Mouse (Mus musculus) embryonic facial prominence, embryonic 13.5 days (tissue): ENCODE measurements around the gene Olfr1065. TPM values are rescaled to one million over a fixed set of nuclear protein-coding genes. Genes with fewer than 3 reads are reported as not detected.
"Not testable (repeated sequence)": the region's sequence is repeated elsewhere in the genome, so short reads cannot be mapped to it uniquely, and the experiment has no call there.

Experiments used
- ATAC-seq: fragments of 200-750 bp; cut with Nextera tagmentation; 2 replicates; pipeline ENCODE4 v1.8.0; 2017; ENCODE audit warnings: low read depth; ENCODE audit not compliant: insufficient number of reproducible peaks, insufficient read depth, low FRiP score, low TSS enrichment
- H3K27ac ChIP-seq: fragments of 300-500 bp; sonication (generic); 2 replicates; pipeline ENCODE4 v1.5.1; 2015; ENCODE audit warnings: moderate library complexity, mild to moderate bottlenecking, inconsistent platforms
- H3K27me3 ChIP-seq: fragments of 300-500 bp; sonication (generic); 2 replicates; pipeline ENCODE4 v1.6.1; 2015; ENCODE audit warnings: mild to moderate bottlenecking, inconsistent platforms
- H3K36me3 ChIP-seq: fragments of 300-500 bp; sonication (generic); 2 replicates; pipeline ENCODE4 v1.6.1; 2015; ENCODE audit warnings: mild to moderate bottlenecking, inconsistent platforms
- H3K4me1 ChIP-seq: fragments of 300-500 bp; sonication (generic); 2 replicates; pipeline ENCODE4 v1.6.1; 2015; ENCODE audit warnings: inconsistent platforms
- H3K4me2 ChIP-seq: fragments of 300-500 bp; sonication (generic); 2 replicates; pipeline ENCODE4 v1.6.1; 2015; ENCODE audit warnings: moderate library complexity, mild to moderate bottlenecking, inconsistent platforms
- H3K4me3 ChIP-seq: fragments of 300-500 bp; sonication (generic); 2 replicates; pipeline ENCODE4 v1.5.1; 2015; ENCODE audit warnings: mild to moderate bottlenecking, inconsistent platforms
- H3K9ac ChIP-seq: fragments of 300-500 bp; sonication (generic); 2 replicates; pipeline ENCODE4 v1.6.1; 2015; ENCODE audit warnings: mild to moderate bottlenecking, inconsistent platforms
- H3K9me3 ChIP-seq: fragments of 300-500 bp; sonication (generic); 2 replicates; pipeline ENCODE4 v1.6.1; 2016; ENCODE audit warnings: inconsistent platforms
- WGBS: fragments of 180-500 bp; shearing (Covaris S2); methylation state at CpG from one replicate; pipeline ENCODE4 v1.1.7; 2015; ENCODE audit warnings: mixed read lengths; 5-methylcytosine and 5-hydroxymethylcytosine counted together
- polyA plus RNA-seq: library from polyadenylated mRNA; unstranded; fragments of >200 nt; fragmentation: Nextera tagmentation; extraction: Ambion mirVana; gene quantifications from 2 replicates; pipeline ENCODE4 v1.2.1, GENCODE M21; 2015

Olfr1065 gene
- polyA plus RNA-seq: not detected in 2 replicates

- WGBS: 82% methylated on average over 1 of the region's 1 CpGs
- H3K9me3 ChIP-seq, ATAC-seq, H3K9ac ChIP-seq, H3K4me1 ChIP-seq, H3K4me3 ChIP-seq, H3K27ac ChIP-seq, H3K4me2 ChIP-seq, H3K27me3 ChIP-seq, H3K36me3 ChIP-seq: not testable (repeated sequence)
Measured at GRCm38 (mm10) chr2:86450491-86450890, at the start of gene Olfr1065. TSS of gene Olfr1065 (minus strand) at chr2:86450591.

GRCm38 (mm10) chr2:86487286-86487685 is 36.9 kb upstream of the Olfr1065 start, which contains the start of gene Olfr228:
TSS of gene Olfr228 (minus strand) at chr2:86487386.
- H3K36me3 ChIP-seq: no peaks in the 10 kb centered on the region
- H3K27me3 ChIP-seq: no peaks in the 10 kb centered on the region
- H3K4me3 ChIP-seq: no peak within 1 kb of the TSS
- no peaks in the 10 kb centered on the region for H3K9me3 ChIP-seq
- no peak within 1 kb of the TSS for H3K9ac ChIP-seq
- no peak for ATAC-seq
- WGBS: 16% methylated on average over 1 of the region's 1 CpGs
- no peak within 1 kb of the TSS for H3K4me2 ChIP-seq
- no peaks in the 10 kb centered on the region for H3K4me1 ChIP-seq
- no peak within 1 kb of the TSS for H3K27ac ChIP-seq

GRCm38 (mm10) chr2:86464442-86465109 is 14.2 kb upstream of the Olfr1065 start:
- WGBS: 32% methylated on average over 10 of the region's 10 CpGs
- H3K4me3 ChIP-seq: no peak overlapping the region
- peak overlapping the region; percentile 37 for H3K4me2 ChIP-seq
- no peaks in the 10 kb centered on the region for H3K36me3 ChIP-seq
- H3K27me3 ChIP-seq: no peaks in the 10 kb centered on the region
- no peak overlapping the region for H3K9ac ChIP-seq
- ATAC-seq: no peak
- H3K4me1 ChIP-seq: no peaks in the 10 kb centered on the region
- H3K27ac ChIP-seq: no peak overlapping the region
- no peaks in the 10 kb centered on the region for H3K9me3 ChIP-seq

GRCm38 (mm10) chr2:86460434-86460833 is 10.0 kb upstream of the Olfr1065 start:
- Histone ChIP-seq H3K4me2 (no peak overlapping the region), H3K36me3 (no peaks in the 10 kb centered on the region), H3K9ac (no peak overlapping the region), H3K4me3 (no peak overlapping the region), H3K27ac (no peak overlapping the region), H3K4me1 (no peaks in the 10 kb centered on the region), H3K27me3 (no peaks in the 10 kb centered on the region), H3K9me3 (no peaks in the 10 kb centered on the region)
- WGBS: 74% methylated on average over 1 of the region's 1 CpGs
- ATAC-seq: no peak

- H3K9me3 ChIP-seq: no peaks in the 10 kb centered on the region
- H3K4me1 ChIP-seq: no peaks in the 10 kb centered on the region
- H3K27me3 ChIP-seq: no peaks in the 10 kb centered on the region
- WGBS: 80% methylated on average over 1 of the region's 1 CpGs
- H3K27ac ChIP-seq: no peak within 1 kb of the TSS
- H3K4me2 ChIP-seq: no peak within 1 kb of the TSS
- no peak within 1 kb of the TSS for H3K4me3 ChIP-seq
- H3K36me3 ChIP-seq: no peaks in the 10 kb centered on the region
- no peak within 1 kb of the TSS for H3K9ac ChIP-seq
- no peak for ATAC-seq
Measured at GRCm38 (mm10) chr2:86456169-86456568, 5.8 kb upstream of the Olfr1065 start, which contains the start of gene Olfr1066. TSS of gene Olfr1066 (minus strand) at chr2:86456269.

GRCm38 (mm10) chr2:86442101-86442500 is 8.3 kb downstream of the Olfr1065 start:
- not testable (repeated sequence) for H3K9ac ChIP-seq, H3K36me3 ChIP-seq, H3K9me3 ChIP-seq, H3K4me3 ChIP-seq, H3K27ac ChIP-seq, ATAC-seq, H3K4me1 ChIP-seq, H3K27me3 ChIP-seq, H3K4me2 ChIP-seq
- WGBS: 67% methylated on average over 1 of the region's 1 CpGs

- not testable (repeated sequence) for H3K36me3 ChIP-seq, H3K27ac ChIP-seq, ATAC-seq, H3K9me3 ChIP-seq, H3K27me3 ChIP-seq, H3K4me2 ChIP-seq, H3K9ac ChIP-seq, H3K4me3 ChIP-seq, H3K4me1 ChIP-seq
- 76% methylated on average over 8 of the region's 8 CpGs for WGBS
Measured at GRCm38 (mm10) chr2:86428511-86428910, 21.9 kb downstream of the Olfr1065 start.

GRCm38 (mm10) chr2:86426649-86427048 is 23.7 kb downstream of the Olfr1065 start, which contains the start of gene Olfr1062:
TSS of gene Olfr1062 (minus strand) at chr2:86426749.
- not testable (repeated sequence) for H3K4me3 ChIP-seq, H3K9ac ChIP-seq, H3K4me1 ChIP-seq, H3K27me3 ChIP-seq, ATAC-seq, H3K4me2 ChIP-seq, H3K9me3 ChIP-seq, H3K27ac ChIP-seq, H3K36me3 ChIP-seq

- Histone ChIP-seq H3K4me1 (no peaks in the 10 kb centered on the region), H3K4me2 (no peak within 1 kb of the TSS), H3K9ac (no peak within 1 kb of the TSS), H3K36me3 (no peaks in the 10 kb centered on the region), H3K9me3 (no peaks in the 10 kb centered on the region), H3K4me3 (no peak within 1 kb of the TSS), H3K27me3 (no peaks in the 10 kb centered on the region), H3K27ac (no peak within 1 kb of the TSS)
- no peak for ATAC-seq
- WGBS: 77% methylated on average over 1 of the region's 1 CpGs
Measured at GRCm38 (mm10) chr2:86413950-86414349, 36.4 kb downstream of the Olfr1065 start, which contains the start of gene Olfr1061. TSS of gene Olfr1061 (minus strand) at chr2:86414050.

- H3K9ac ChIP-seq: no peak overlapping the region
- no peaks in the 10 kb centered on the region for H3K9me3 ChIP-seq
- no peak overlapping the region for H3K4me2 ChIP-seq
- no peak overlapping the region for H3K27ac ChIP-seq
- ATAC-seq: no peak
- H3K4me1 ChIP-seq: no peaks in the 10 kb centered on the region
- H3K27me3 ChIP-seq: no peaks in the 10 kb centered on the region
- H3K4me3 ChIP-seq: no peak overlapping the region
- 87% methylated on average over 2 of the region's 2 CpGs for WGBS
- H3K36me3 ChIP-seq: no peaks in the 10 kb centered on the region
Measured at GRCm38 (mm10) chr2:86395114-86395513, 55.3 kb downstream of the Olfr1065 start.
